Mouse (Mus musculus) CD4-positive naive resting alpha-beta T cell, adult 76 days (primary cell): Measurements from ENCODE around the gene Gm2a. TPM values are rescaled to one million over a fixed set of nuclear protein-coding genes. Genes with fewer than 3 reads are reported as not detected.

Experiments
- total RNA-seq: library from RNA; stranded (reverse); gene quantifications from one replicate; pipeline ENCODE4 v1.2.4, GENCODE M21; 2023

Gm2a gene
- 56.1 TPM for total RNA-seq

DNA sequence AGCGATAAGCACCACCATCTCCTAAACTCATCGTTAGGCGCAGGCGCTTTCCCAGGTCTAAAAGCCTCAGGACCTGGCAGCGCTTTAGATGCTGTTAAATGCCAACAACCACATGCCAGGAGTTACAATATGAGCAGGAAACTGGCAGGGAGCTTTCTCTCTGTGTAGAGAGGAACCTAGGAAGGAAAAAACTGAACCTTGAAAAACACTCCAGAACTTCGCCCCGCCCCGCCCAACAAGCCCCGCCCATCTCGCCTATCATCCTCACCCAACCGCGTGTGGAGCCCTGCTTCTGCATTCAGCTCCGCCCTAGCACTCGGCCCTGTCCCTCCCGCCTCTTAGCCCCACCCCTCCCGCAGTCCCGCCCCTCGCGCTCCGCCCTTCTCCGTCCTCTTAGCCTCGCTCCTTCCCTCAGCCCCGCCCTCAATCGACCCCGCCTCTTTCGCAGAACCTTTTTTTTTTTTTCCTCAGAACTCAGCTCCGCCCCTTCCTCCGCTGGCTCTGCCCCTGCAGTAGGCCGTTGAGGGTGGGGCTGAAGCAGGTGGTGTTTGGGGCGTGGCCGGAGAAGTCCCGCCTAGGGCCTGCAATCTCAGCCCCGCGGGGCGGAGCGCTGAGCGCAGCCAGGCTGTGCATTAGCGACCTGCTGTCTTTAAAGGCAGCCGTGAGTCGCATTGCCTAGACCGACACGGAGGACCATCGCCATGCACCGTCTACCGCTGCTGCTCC, at the start of gene Gm2a:
TSS of gene Gm2a (plus strand) at position 653 of the 726 bp plus-strand sequence.

GRCm38 (mm10) chr11:55077331-55078231, 20.3 kb upstream of the Gm2a start, which contains the start of gene Ccdc69:
TSS of gene Ccdc69 (minus strand) at chr11:55078131.

DNA sequence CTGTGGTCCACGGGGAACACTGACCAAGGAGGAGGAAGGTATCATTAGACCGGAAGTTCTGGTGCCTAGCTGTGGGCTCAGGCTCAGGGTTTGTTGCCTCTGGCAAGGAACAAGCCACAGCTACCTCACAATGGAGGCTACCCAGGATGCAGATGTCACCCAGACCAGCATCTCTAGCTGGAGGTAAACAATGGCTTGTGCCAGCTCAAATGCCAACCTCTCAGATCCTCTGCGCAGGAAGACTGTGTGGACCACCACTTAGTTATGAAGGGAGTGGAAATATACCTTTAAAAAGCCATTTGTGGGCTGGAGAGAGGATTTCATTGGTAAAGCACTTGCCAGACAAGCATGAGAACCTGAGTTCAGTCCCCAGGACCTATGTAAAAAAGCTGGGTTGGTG, 53.7 kb downstream of the Gm2a start, which contains the start of gene Slc36a3:
TSS of gene Slc36a3 (minus strand) at position 101 of the 400 bp plus-strand sequence.

Other genes with a start within 250 kb of the Gm2a start
- gene Lyrm7, start 237.2 kb upstream of the Gm2a start, total RNA-seq: 5.8 TPM
- gene Hint1, start 231.7 kb upstream of the Gm2a start, total RNA-seq: 126 TPM
- 0.47 TPM for gene Gpx3, start 195.7 kb upstream of the Gm2a start, total RNA-seq
- gene Tnip1, start 135.2 kb upstream of the Gm2a start, total RNA-seq: 222 TPM
- gene Anxa6, start 64.7 kb upstream of the Gm2a start, total RNA-seq: 317 TPM
- gene Ccdc69, start 20.0 kb upstream of the Gm2a start, total RNA-seq: 17.0 TPM
- not detected for gene Slc36a3, start 53.6 kb downstream of the Gm2a start, total RNA-seq
- not detected for gene Slc36a2, start 87.0 kb downstream of the Gm2a start, total RNA-seq
- 20.8 TPM for gene Slc36a1, start 106.2 kb downstream of the Gm2a start, total RNA-seq
- gene Fat2, start 238.4 kb downstream of the Gm2a start, total RNA-seq: 0.12 TPM